Comparison of ENCODE assay signal across 21 mouse cellular contexts in genomic region chr11:109674542-109674941, GRCm38 (mm10). TPM values are rescaled to one million over a fixed set of nuclear protein-coding genes. Genes with fewer than 3 reads are reported as not detected.
DNase-seq lines count a peak whose midpoint lies in the region; ATAC-seq and TF ChIP-seq lines count a peak whose summit lies in the region.
"Had no signal": no experiment of that assay in that cellular context is flagged by ENCODE, and none has a peak within 500 bp of the region (broad histone marks: within the 10 kb centered on the region; RNA-seq: fewer than 3 reads in every experiment).

No protein-coding gene starts in this region.

- TF ChIP-seq CTCF in forebrain, postnatal 0 days (IDR thresholded peaks at IDR 0.05; ENCODE audit: low read depth), result peak; percentile 22
- TF ChIP-seq CTCF in layer of hippocampus, adult 2 months (conservative IDR thresholded peaks at IDR 0.05), result peak; percentile 37

- no peak for DNase-seq in forebrain, postnatal 0 days
- no peak for DNase-seq in layer of hippocampus, adult 2 months (ENCODE audit: low spot score in 2 of 2)
- DNase-seq in layer of hippocampus, adult 9-10 months (ENCODE audit: low spot score), result no peak
- DNase-seq in midbrain, embryonic 11.5 days (ENCODE audit: low spot score, missing footprints), result peak; percentile 72
- DNase-seq in midbrain, embryonic 14.5 days, result no peak
- no peak for DNase-seq in adrenal gland, adult (ENCODE audit: inconsistent age in 2 of 2, low spot score in 1 of 2)
- DNase-seq: adrenal gland, adult 8-10 months; cerebellum, adult 2 months; heart, postnatal 10 days; kidney, adult 18-20 months; kidney, postnatal 14 days; right cerebral cortex, postnatal 14 days; thymus, postnatal 14 days had no signal

- no peak overlapping the region for H3ac ChIP-seq in myocyte (ENCODE audit: control insufficient read depth, insufficient read length)

- 77% methylated on average over 11 of the region's 11 CpGs for WGBS in forebrain, postnatal 0 days
- WGBS in forebrain, embryonic 16.5 days, result 79% methylated on average over 11 of the region's 11 CpGs
- 73% methylated on average over 11 of the region's 11 CpGs for WGBS in midbrain, embryonic 11.5 days
- 82% methylated on average over 11 of the region's 11 CpGs for WGBS in midbrain, embryonic 14.5 days

- H3K27me3 ChIP-seq in forebrain, postnatal 0 days (ENCODE audit: insufficient read depth, low read length), result no peaks in the 10 kb centered on the region
- no peaks in the 10 kb centered on the region for H3K27me3 ChIP-seq in forebrain, embryonic 16.5 days (replicated peaks; ENCODE audit: control insufficient read depth, insufficient read depth, low read length)
- no peaks in the 10 kb centered on the region for H3K27me3 ChIP-seq in midbrain, embryonic 11.5 days (ENCODE audit: control insufficient read depth, insufficient read depth, low read length)
- H3K27me3 ChIP-seq in midbrain, embryonic 14.5 days (ENCODE audit: control insufficient read depth, insufficient read depth, low read length), result no peaks in the 10 kb centered on the region
- no peaks in the 10 kb centered on the region for H3K27me3 ChIP-seq in myocyte (ENCODE audit: control insufficient read depth, insufficient read depth, insufficient read length)
- H3K27me3 ChIP-seq: forebrain, embryonic 13.5 days; heart, embryonic 12.5 days; lung, embryonic 15.5 days; neural tube, embryonic 12.5 days; Patski had no signal

- no peaks in the 10 kb centered on the region for H3K4me1 ChIP-seq in forebrain, postnatal 0 days (ENCODE audit: insufficient read depth)
- H3K4me1 ChIP-seq in forebrain, embryonic 16.5 days (replicated peaks; ENCODE audit: control insufficient read depth, insufficient read depth, low read length), result 0 out of 2 replicates have a peak, but pooled peaks cover 3% of the 10 kb centered on the region
- no peaks in the 10 kb centered on the region for H3K4me1 ChIP-seq in midbrain, embryonic 11.5 days (ENCODE audit: control insufficient read depth, insufficient read depth, low read length)
- H3K4me1 ChIP-seq in midbrain, embryonic 14.5 days (ENCODE audit: control insufficient read depth, insufficient read depth, low read length), result no peaks in the 10 kb centered on the region
- H3K4me1 ChIP-seq: forebrain, embryonic 13.5 days; neural tube, embryonic 12.5 days had no signal

- H3K4me2 ChIP-seq in forebrain, postnatal 0 days (ENCODE audit: low read depth), result no peak overlapping the region
- no peak overlapping the region for H3K4me2 ChIP-seq in forebrain, embryonic 16.5 days (ENCODE audit: low read length)
- no peak overlapping the region for H3K4me2 ChIP-seq in midbrain, embryonic 11.5 days
- no peak overlapping the region for H3K4me2 ChIP-seq in midbrain, embryonic 14.5 days (ENCODE audit: low read length)
- no peak overlapping the region for H3K4me2 ChIP-seq in myocyte (ENCODE audit: low read depth)
- H3K4me2 ChIP-seq: forebrain, embryonic 13.5 days; heart, embryonic 12.5 days; lung, embryonic 15.5 days; neural tube, embryonic 12.5 days had no signal

- H3K4me3 ChIP-seq in forebrain, postnatal 0 days (ENCODE audit: low read depth, low read length), result no peak overlapping the region
- no peak overlapping the region for H3K4me3 ChIP-seq in forebrain, embryonic 16.5 days (replicated peaks; ENCODE audit: low read length)
- H3K4me3 ChIP-seq in layer of hippocampus, adult 2 months, result no peak overlapping the region
- no peak overlapping the region for H3K4me3 ChIP-seq in midbrain, embryonic 11.5 days (ENCODE audit: low read depth, low read length)
- H3K4me3 ChIP-seq in midbrain, embryonic 14.5 days (replicated peaks; ENCODE audit: low read depth, low read length), result no peak overlapping the region
- H3K4me3 ChIP-seq in myocyte, result no peak overlapping the region
- H3K4me3 ChIP-seq: forebrain, embryonic 13.5 days; heart, embryonic 12.5 days; lung, embryonic 15.5 days; neural tube, embryonic 12.5 days had no signal

- TF ChIP-seq POLR2A in myocyte (IDR thresholded peaks at IDR 0.05; ENCODE audit: insufficient read length, low read depth), result peak; percentile 22

- no peak overlapping the region for H3K27ac ChIP-seq in forebrain, postnatal 0 days (ENCODE audit: low read depth, low read length)
- H3K27ac ChIP-seq in forebrain, embryonic 16.5 days (ENCODE audit: low read length), result no peak overlapping the region
- H3K27ac ChIP-seq in layer of hippocampus, adult 2 months, result no peak overlapping the region
- H3K27ac ChIP-seq in midbrain, embryonic 11.5 days (ENCODE audit: low read depth, low read length), result no peak overlapping the region
- H3K27ac ChIP-seq in midbrain, embryonic 14.5 days (replicated peaks; ENCODE audit: low read depth, low read length), result no peak overlapping the region
- H3K27ac ChIP-seq: forebrain, embryonic 13.5 days; lung, embryonic 15.5 days; macrophage; neural tube, embryonic 12.5 days had no signal

- ATAC-seq in forebrain, postnatal 0 days, result no peak
- ATAC-seq in forebrain, embryonic 16.5 days, result no peak
- ATAC-seq in midbrain, embryonic 11.5 days (ENCODE audit: low FRiP score), result no peak
- no peak for ATAC-seq in midbrain, embryonic 14.5 days (ENCODE audit: low FRiP score, low TSS enrichment)
- ATAC-seq: forebrain, embryonic 13.5 days; Patski had no signal

- no peaks in the 10 kb centered on the region for H3K9me3 ChIP-seq in forebrain, postnatal 0 days (ENCODE audit: low read length)
- no peaks in the 10 kb centered on the region for H3K9me3 ChIP-seq in forebrain, embryonic 16.5 days (ENCODE audit: control insufficient read depth, low read length)
- no peaks in the 10 kb centered on the region for H3K9me3 ChIP-seq in midbrain, embryonic 11.5 days (ENCODE audit: control insufficient read depth, low read length)
- H3K9me3 ChIP-seq in midbrain, embryonic 14.5 days (ENCODE audit: control insufficient read depth, low read length), result no peaks in the 10 kb centered on the region
- H3K9me3 ChIP-seq: forebrain, embryonic 13.5 days; heart, embryonic 12.5 days; lung, embryonic 15.5 days; neural tube, embryonic 12.5 days had no signal

- H3K36me3 ChIP-seq in forebrain, postnatal 0 days (ENCODE audit: insufficient read depth), result peaks cover 17% of the 10 kb centered on the region
- H3K36me3 ChIP-seq in forebrain, embryonic 16.5 days (ENCODE audit: control insufficient read depth, insufficient read depth), result peaks cover 4% of the 10 kb centered on the region
- H3K36me3 ChIP-seq in midbrain, embryonic 11.5 days (ENCODE audit: control insufficient read depth, insufficient read depth, low read length), result no peaks in the 10 kb centered on the region
- H3K36me3 ChIP-seq in midbrain, embryonic 14.5 days (ENCODE audit: control insufficient read depth, insufficient read depth, low read length), result peaks cover 11% of the 10 kb centered on the region
- peaks cover 38% of the 10 kb centered on the region for H3K36me3 ChIP-seq in myocyte (ENCODE audit: control insufficient read depth, insufficient read depth)

- no peaks in the 10 kb centered on the region for H3K79me2 ChIP-seq in myocyte (ENCODE audit: control insufficient read depth, insufficient read depth)

- no peak overlapping the region for H3K9ac ChIP-seq in forebrain, postnatal 0 days
- H3K9ac ChIP-seq in forebrain, embryonic 16.5 days (replicated peaks; ENCODE audit: low read depth, low read length), result no peak overlapping the region
- H3K9ac ChIP-seq in midbrain, embryonic 11.5 days (ENCODE audit: low read length), result no peak overlapping the region
- no peak overlapping the region for H3K9ac ChIP-seq in midbrain, embryonic 14.5 days (replicated peaks; ENCODE audit: low read length)
- H3K9ac ChIP-seq: forebrain, embryonic 13.5 days; heart, embryonic 12.5 days; lung, embryonic 15.5 days; neural tube, embryonic 12.5 days had no signal

TF ChIP-seq in myocyte, 11 proteins besides CTCF, POLR2A, EP300 and RAD21:
- TF ChIP-seq CEBPB (IDR thresholded peaks at IDR 0.05; ENCODE audit: insufficient read depth, poor library complexity, severe bottlenecking) (no peak), POLR2AphosphoS2 (IDR thresholded peaks at IDR 0.05; ENCODE audit: insufficient read length, low read depth) (peak; percentile 74)

RNA-seq across cellular contexts. Expression of gene Prkar1a, which starts 25.3 kb away (rescaled TPM):
- total RNA-seq in forebrain, postnatal 0 days (2014; rRNA removed), result 231 and 294 TPM in 2 replicates
- polyA plus RNA-seq in forebrain, postnatal 0 days (2015; fragmentation: Nextera tagmentation; extraction: Ambion mirVana), result 418 and 468 TPM in 2 replicates
- 521 and 535 TPM in 2 replicates for polyA plus RNA-seq in forebrain, embryonic 16.5 days (2015; fragmentation: Nextera tagmentation; extraction: Ambion mirVana)
- 100 to 1,000 TPM; 522 to 554 TPM for total RNA-seq in layer of hippocampus, adult 2 months (2021)
- polyA plus RNA-seq in midbrain, embryonic 11.5 days (2014; fragmentation: Nextera tagmentation; extraction: Ambion mirVana), result 435 and 478 TPM in 2 replicates
- 494 and 582 TPM in 2 replicates for polyA plus RNA-seq in midbrain, embryonic 14.5 days (2014; fragmentation: Nextera tagmentation; extraction: Ambion mirVana)
- 406 TPM for polyA plus RNA-seq in myocyte (2012; fragmentation: generic; extraction: Trizol)

RNA-seq across cellular contexts. Expression of gene Fam20a, which starts 47.5 kb away (rescaled TPM):
- 2.8 and 4.3 TPM in 2 replicates for total RNA-seq in forebrain, postnatal 0 days (2014; rRNA removed)
- polyA plus RNA-seq in forebrain, postnatal 0 days (2015; fragmentation: Nextera tagmentation; extraction: Ambion mirVana), result 4.0 and 4.6 TPM in 2 replicates
- 1.9 and 3.5 TPM in 2 replicates for polyA plus RNA-seq in forebrain, embryonic 16.5 days (2015; fragmentation: Nextera tagmentation; extraction: Ambion mirVana)
- 10 to 100 TPM; 13.6 to 16.1 TPM for total RNA-seq in layer of hippocampus, adult 2 months (2021)
- 1.9 and 2.7 TPM in 2 replicates for polyA plus RNA-seq in midbrain, embryonic 11.5 days (2014; fragmentation: Nextera tagmentation; extraction: Ambion mirVana)
- polyA plus RNA-seq in midbrain, embryonic 14.5 days (2014; fragmentation: Nextera tagmentation; extraction: Ambion mirVana), result 1.00 and 3.1 TPM in 2 replicates
- 72.4 TPM for polyA plus RNA-seq in myocyte (2012; fragmentation: generic; extraction: Trizol)
- polyA plus RNA-seq: macrophage had no signal

Comparison
In these comparisons a context has a peak if more than half of its experiments do, and no peak if none do; other contexts are left out.
1. RNA of gene Fam20a, which starts 47.5 kb away (polyA plus RNA-seq): 72.4 TPM in myocyte (single experiment); 4.0 to 4.6 TPM in forebrain, postnatal 0 days, 1.00 to 3.1 TPM in midbrain, embryonic 14.5 days, 1.9 to 3.5 TPM in forebrain, embryonic 16.5 days and 1.9 to 2.7 TPM in midbrain, embryonic 11.5 days; every median in the first group is over 10 times any median in the second.